Mouse (Mus musculus) kidney, embryonic 16.5 days (tissue): ENCODE data around the gene Klb. TPM values are rescaled to one million over a fixed set of nuclear protein-coding genes. Genes with fewer than 3 reads are reported as not detected.
A peak's percentile ranks its signal among the peaks of the same experiment; 100 is the strongest.

Source experiments
- ATAC-seq: fragments of 200-750 bp; cut with Nextera tagmentation; 2 replicates; pipeline ENCODE4 v1.8.0; 2017; ENCODE audit warnings: moderate TSS enrichment; ENCODE audit not compliant: low FRiP score, low TSS enrichment
- H3K27ac ChIP-seq: fragments of 300-500 bp; sonication (generic); 2 replicates; pipeline ENCODE4 v1.5.1; 2014; ENCODE audit warnings: low read length
- H3K27me3 ChIP-seq: fragments of 300-500 bp; sonication (generic); 2 replicates; pipeline ENCODE4 v1.6.1; 2014; ENCODE audit warnings: low read length, control low read depth, mixed read lengths; ENCODE audit not compliant: insufficient read depth
- H3K36me3 ChIP-seq: fragments of 300-500 bp; sonication (generic); 2 replicates; pipeline ENCODE4 v1.6.1; 2014; ENCODE audit warnings: low read length, control low read depth, mixed read lengths; ENCODE audit not compliant: insufficient read depth
- H3K4me1 ChIP-seq: fragments of 300-500 bp; sonication (generic); 2 replicates; pipeline ENCODE4 v1.6.1; 2014; ENCODE audit warnings: low read length, control low read depth, mixed read lengths; ENCODE audit not compliant: insufficient read depth
- H3K4me2 ChIP-seq: fragments of 300-500 bp; sonication (generic); replicated peaks from 2 replicates; pipeline ENCODE4 v1.6.1; 2014; ENCODE audit warnings: low read depth, low read length
- H3K4me3 ChIP-seq: fragments of 300-500 bp; sonication (generic); 2 replicates; pipeline ENCODE4 v1.5.1; 2014; ENCODE audit warnings: mild to moderate bottlenecking, low read length
- H3K9ac ChIP-seq: fragments of 300-500 bp; sonication (generic); replicated peaks from 2 replicates; pipeline ENCODE4 v1.6.1; 2014; ENCODE audit warnings: low read length
- H3K9me3 ChIP-seq: fragments of 300-500 bp; sonication (generic); 2 replicates; pipeline ENCODE4 v1.6.1; 2016; ENCODE audit warnings: low read length, control low read depth
- WGBS: fragments of 180-500 bp; shearing (Covaris S2); extraction: QIAGEN DNeasy Blood & Tissue Kit; methylation state at CpG from one replicate; pipeline ENCODE4 v1.1.7; 2014; 5-methylcytosine and 5-hydroxymethylcytosine counted together
- polyA plus RNA-seq: library from polyadenylated mRNA; unstranded; fragments of >200 nt; fragmentation: Nextera tagmentation; extraction: Ambion mirVana; gene quantifications from 2 replicates; pipeline ENCODE4 v1.2.1, GENCODE M21; 2015

Gene Klb
- polyA plus RNA-seq, 1 experiment from 2014 or later: 0.20 TPM

GRCm38 (mm10) chr5:65394425-65394824 is 46.3 kb downstream of the Klb start:
- Histone ChIP-seq H3K4me1 (peaks cover 9% of the 10 kb centered on the region), H3K4me2 (no peak overlapping the region), H3K27ac (no peak overlapping the region), H3K36me3 (peaks cover 11% of the 10 kb centered on the region), H3K4me3 (no peak overlapping the region), H3K27me3 (no peaks in the 10 kb centered on the region), H3K9me3 (no peaks in the 10 kb centered on the region), H3K9ac (no peak overlapping the region)
- 93% methylated on average over 7 of the region's 7 CpGs for WGBS
- ATAC-seq: no peak

GRCm38 (mm10) chr5:65401251-65401994 is 53.3 kb downstream of the Klb start:
- no peak overlapping the region for H3K27ac ChIP-seq
- H3K4me1 ChIP-seq: no peaks in the 10 kb centered on the region
- no peaks in the 10 kb centered on the region for H3K9me3 ChIP-seq
- H3K27me3 ChIP-seq: no peaks in the 10 kb centered on the region
- H3K4me2 ChIP-seq: no peak overlapping the region
- WGBS: 33% methylated on average over 2 of the region's 2 CpGs
- peak; percentile 84; the same call in 1 of the 2 replicates for ATAC-seq
- H3K36me3 ChIP-seq: peaks cover 44% of the 10 kb centered on the region
- no peak overlapping the region for H3K9ac ChIP-seq
- no peak overlapping the region for H3K4me3 ChIP-seq

DNA sequence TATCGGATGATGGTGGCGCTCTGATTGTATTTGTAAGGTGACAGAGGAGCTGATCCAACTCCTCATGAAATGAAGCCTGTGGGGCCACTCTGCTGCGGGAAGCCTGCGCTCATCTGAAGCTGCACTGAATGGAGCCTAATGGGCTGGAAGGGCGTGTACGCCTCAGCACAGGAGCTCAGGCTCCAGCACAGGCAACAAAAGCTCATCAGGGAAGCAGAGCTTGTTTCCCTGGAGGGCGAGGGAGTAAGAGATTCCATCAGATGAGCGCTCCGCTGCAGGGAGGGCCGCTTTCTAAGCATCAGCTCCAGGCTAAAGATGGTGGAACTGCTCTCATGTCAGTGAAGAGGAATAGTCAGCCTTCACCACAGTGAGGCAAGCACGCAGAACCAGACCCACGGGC is 59.9 kb downstream of the Klb start:
- Histone ChIP-seq H3K9me3 (no peaks in the 10 kb centered on the region), H3K4me2 (no peak overlapping the region), H3K27ac (no peak overlapping the region), H3K27me3 (no peaks in the 10 kb centered on the region), H3K9ac (no peak overlapping the region), H3K4me1 (no peaks in the 10 kb centered on the region), H3K4me3 (no peak overlapping the region), H3K36me3 (peaks cover 48% of the 10 kb centered on the region)
- 68% methylated on average over 12 of the region's 12 CpGs for WGBS
- no peak for ATAC-seq

- Histone ChIP-seq H3K9ac (peak overlapping the region; percentile 43), H3K36me3 (peaks cover 25% of the 10 kb centered on the region), H3K27me3 (no peaks in the 10 kb centered on the region), H3K9me3 (no peaks in the 10 kb centered on the region), H3K4me1 (peaks cover 13% of the 10 kb centered on the region), H3K27ac (peak overlapping the region; percentile 85), H3K4me2 (peak overlapping the region; percentile 5; the same call in 1 of the 2 replicates), H3K4me3 (0 out of 2 replicates have a peak overlapping the region, but pooled peaks have one; percentile 8)
- peak; percentile 87 for ATAC-seq
- WGBS: 21% methylated on average over 26 of the region's 26 CpGs
Observed at GRCm38 (mm10) chr5:65415653-65416458, 67.7 kb downstream of the Klb start.

GRCm38 (mm10) chr5:65419136-65419535 is 71.0 kb downstream of the Klb start:
- H3K27me3 ChIP-seq: no peaks in the 10 kb centered on the region

GRCm38 (mm10) chr5:65420822-65421221 is 72.7 kb downstream of the Klb start:
- Histone ChIP-seq H3K9ac (no peak overlapping the region), H3K4me1 (peaks cover 16% of the 10 kb centered on the region), H3K4me3 (no peak overlapping the region), H3K9me3 (no peaks in the 10 kb centered on the region), H3K27ac (peak overlapping the region; percentile 39; the same call in 1 of the 2 replicates), H3K27me3 (no peaks in the 10 kb centered on the region), H3K4me2 (no peak overlapping the region), H3K36me3 (peaks cover 32% of the 10 kb centered on the region)
- no peak for ATAC-seq
- 27% methylated on average over 6 of the region's 6 CpGs for WGBS

More at GRCm38 (mm10) chr5:65419136-65419535, 71.0 kb downstream of the Klb start:
- peaks cover 27% of the 10 kb centered on the region for H3K36me3 ChIP-seq
- no peak for ATAC-seq
- H3K4me3 ChIP-seq: no peak overlapping the region
- WGBS: 80% methylated on average over 10 of the region's 10 CpGs
- no peak overlapping the region for H3K9ac ChIP-seq
- H3K4me1 ChIP-seq: peaks cover 19% of the 10 kb centered on the region
- H3K4me2 ChIP-seq: no peak overlapping the region
- no peaks in the 10 kb centered on the region for H3K9me3 ChIP-seq
- no peak overlapping the region for H3K27ac ChIP-seq

DNA sequence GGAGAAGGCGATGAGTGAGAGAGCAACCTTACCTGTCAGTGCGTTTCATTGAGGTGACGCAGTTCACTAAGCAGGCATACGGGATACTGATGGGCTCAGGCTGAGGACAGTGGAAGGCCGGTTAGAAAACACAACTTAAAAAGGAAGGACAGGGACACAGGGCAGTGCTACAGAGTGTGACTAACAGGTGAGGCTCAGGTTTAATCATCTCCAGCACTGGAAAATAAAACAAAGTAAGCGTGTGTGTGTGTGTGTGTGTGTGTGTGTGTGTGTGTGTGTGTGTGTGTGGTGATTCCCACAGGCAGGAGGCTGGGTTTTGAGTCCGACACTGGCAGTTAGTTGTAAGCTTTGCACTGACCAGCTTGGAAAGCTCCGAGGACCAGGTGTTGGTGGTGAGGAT is 74.7 kb downstream of the Klb start:
- H3K27ac ChIP-seq: no peak overlapping the region
- no peak overlapping the region for H3K4me3 ChIP-seq
- H3K27me3 ChIP-seq: no peaks in the 10 kb centered on the region
- no peak overlapping the region for H3K4me2 ChIP-seq
- ATAC-seq: peak; percentile 92
- H3K4me1 ChIP-seq: peaks cover 11% of the 10 kb centered on the region
- no peaks in the 10 kb centered on the region for H3K9me3 ChIP-seq
- peaks cover 26% of the 10 kb centered on the region for H3K36me3 ChIP-seq
- 73% methylated on average over 8 of the region's 8 CpGs for WGBS
- H3K9ac ChIP-seq: no peak overlapping the region

DNA sequence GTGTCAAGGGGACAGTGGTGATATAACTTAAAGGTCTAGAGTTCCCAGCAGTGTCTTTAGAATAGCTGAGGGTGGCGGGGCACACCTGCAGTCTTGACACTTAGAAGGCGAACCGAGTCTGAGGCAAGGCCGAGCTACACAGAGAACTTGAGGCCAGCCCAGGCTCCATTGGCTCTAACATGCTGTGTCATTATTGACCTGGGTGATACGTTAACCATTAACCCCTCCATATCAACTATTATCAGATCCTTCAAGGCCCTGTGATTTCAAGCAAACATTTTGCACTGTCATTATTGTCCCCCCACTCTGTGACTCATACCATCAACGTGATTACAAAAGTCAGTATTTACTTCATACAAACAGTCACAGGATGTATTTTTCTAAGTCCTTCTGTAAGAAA is 76.1 kb downstream of the Klb start:
- Histone ChIP-seq H3K4me2 (no peak overlapping the region), H3K9ac (no peak overlapping the region), H3K4me1 (peaks cover 11% of the 10 kb centered on the region), H3K27me3 (no peaks in the 10 kb centered on the region), H3K9me3 (no peaks in the 10 kb centered on the region), H3K36me3 (peaks cover 24% of the 10 kb centered on the region), H3K27ac (no peak overlapping the region), H3K4me3 (no peak overlapping the region)
- peak; percentile 41; the same call in 1 of the 2 replicates for ATAC-seq
- WGBS: 82% methylated on average over 6 of the region's 6 CpGs

GRCm38 (mm10) chr5:65425251-65425650 is 77.1 kb downstream of the Klb start:
- H3K27me3 ChIP-seq: no peaks in the 10 kb centered on the region

More at GRCm38 (mm10) chr5:65425251-65425650, 77.1 kb downstream of the Klb start:
- no peak overlapping the region for H3K9ac ChIP-seq
- H3K27ac ChIP-seq: no peak overlapping the region
- H3K4me2 ChIP-seq: no peak overlapping the region
- H3K4me1 ChIP-seq: peaks cover 11% of the 10 kb centered on the region
- no peaks in the 10 kb centered on the region for H3K9me3 ChIP-seq
- ATAC-seq: no peak
- H3K4me3 ChIP-seq: no peak overlapping the region
- WGBS: 92% methylated on average over 5 of the region's 5 CpGs
- H3K36me3 ChIP-seq: peaks cover 24% of the 10 kb centered on the region
